Mouse (Mus musculus) megakaryocyte, embryonic 14.5 days (primary cell): Measurements from ENCODE around the gene Rab3ip.

Experiments used
- FLI1 ChIP-seq: IDR thresholded peaks from 2 replicates; pipeline ENCODE4 v1.6.1; 2012; ENCODE audit warnings: low read length, inconsistent platforms, mixed read lengths
- GATA1 ChIP-seq: IDR thresholded peaks from 3 replicates; pipeline ENCODE4 v1.6.1; 2012; ENCODE audit warnings: mixed read lengths, low read length, inconsistent platforms, borderline replicate concordance

DNA sequence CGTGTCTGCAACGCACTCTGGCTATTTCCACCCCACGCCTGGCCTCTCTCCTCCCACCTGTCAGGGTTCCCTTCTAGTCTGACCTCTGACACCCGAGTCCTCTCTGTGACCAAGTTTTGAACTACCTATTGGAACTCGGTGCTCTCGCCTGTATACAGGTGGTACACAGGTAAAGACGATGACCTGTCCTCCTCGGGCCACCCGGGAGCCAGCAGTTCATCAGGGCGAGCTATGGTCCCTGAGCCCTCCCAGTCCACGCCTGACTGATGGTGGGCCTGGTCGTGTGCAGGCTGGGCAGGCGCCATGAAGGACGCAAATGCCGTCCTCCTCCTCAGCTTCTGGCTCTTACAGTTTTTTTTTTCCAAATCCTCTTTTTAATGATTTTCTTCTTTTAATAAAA lies 29.2 kb downstream of the Rab3ip start:
- TF ChIP-seq GATA1 (no peak), FLI1 (no peak)
